Comparison of ENCODE assay signal across 8 mouse cellular contexts in genomic region chr17:28223561-28224391, GRCm38 (mm10). TPM values are rescaled to one million over a fixed set of nuclear protein-coding genes. Genes with fewer than 3 reads are reported as not detected.
DNase-seq lines count a peak whose midpoint lies in the region; ATAC-seq and TF ChIP-seq lines count a peak whose summit lies in the region.

No protein-coding gene starts in this region.

- peak; percentile 77 for ATAC-seq in embryonic facial prominence, embryonic 11.5 days (replicated peaks; ENCODE audit: insufficient number of reproducible peaks, low FRiP score, low TSS enrichment, low read depth)
- ATAC-seq in granulocyte monocyte progenitor cell, adult 5-6 weeks (replicated peaks; ENCODE audit: poor library complexity, severe bottlenecking), result peak; percentile 82
- peak; percentile 82 for ATAC-seq in limb, embryonic 11.5 days (ENCODE audit: insufficient number of reproducible peaks, low FRiP score, low TSS enrichment, low read depth)
- peak; percentile 86 for ATAC-seq in midbrain, embryonic 13.5 days

- no peaks in the 10 kb centered on the region for H3K36me3 ChIP-seq in embryonic facial prominence, embryonic 11.5 days (replicated peaks; ENCODE audit: control insufficient read depth, insufficient read depth, low read depth, low read length)
- no peaks in the 10 kb centered on the region; the same call in 1 of the 2 replicates for H3K36me3 ChIP-seq in limb, embryonic 11.5 days (ENCODE audit: control insufficient read depth, insufficient read depth, low read length)
- no peaks in the 10 kb centered on the region for H3K36me3 ChIP-seq in midbrain, embryonic 13.5 days
- no peaks in the 10 kb centered on the region for H3K36me3 ChIP-seq in small intestine, adult 2 months (ENCODE audit: control insufficient read depth, insufficient read depth, low read length)

- DNase-seq in layer of hippocampus, adult 11-12 months (ENCODE audit: low spot score), result peak; percentile 85
- DNase-seq in layer of hippocampus, adult 9-10 months (ENCODE audit: low spot score), result no peak
- peak; percentile 89 for DNase-seq in embryonic facial prominence, embryonic 11.5 days (ENCODE audit: low spot score)
- DNase-seq in kidney, adult 11 months, result peak; percentile 96
- DNase-seq in limb, embryonic 11.5 days (ENCODE audit: low spot score), result peak; percentile 94

- H3K4me2 ChIP-seq in embryonic facial prominence, embryonic 11.5 days (ENCODE audit: low read depth, low read length), result peak overlapping the region; percentile 61
- H3K4me2 ChIP-seq in limb, embryonic 11.5 days (ENCODE audit: low read depth, severe bottlenecking), result peak overlapping the region; percentile 93
- peak overlapping the region; percentile 95 for H3K4me2 ChIP-seq in midbrain, embryonic 13.5 days (replicated peaks)

- WGBS in embryonic facial prominence, embryonic 11.5 days, result 2% methylated on average over 46 of the region's 46 CpGs
- 2% methylated on average over 46 of the region's 46 CpGs for WGBS in limb, embryonic 11.5 days
- under 1% methylated on average over 46 of the region's 46 CpGs for WGBS in midbrain, embryonic 13.5 days
- WGBS in small intestine, adult 2 months, result 1% methylated on average over 46 of the region's 46 CpGs

- peak overlapping the region; percentile 64 for H3K9ac ChIP-seq in embryonic facial prominence, embryonic 11.5 days (replicated peaks; ENCODE audit: low read length)
- peak overlapping the region; percentile 88 for H3K9ac ChIP-seq in limb, embryonic 11.5 days (ENCODE audit: low read length)
- H3K9ac ChIP-seq in midbrain, embryonic 13.5 days (replicated peaks), result peak overlapping the region; percentile 86

- no peak overlapping the region for H3K27ac ChIP-seq in embryonic facial prominence, embryonic 11.5 days (replicated peaks; ENCODE audit: low read depth, low read length)
- H3K27ac ChIP-seq in limb, embryonic 11.5 days (replicated peaks; ENCODE audit: low read depth, low read length), result peak overlapping the region; percentile 87
- H3K27ac ChIP-seq in midbrain, embryonic 13.5 days, result peak overlapping the region; percentile 88
- H3K27ac ChIP-seq in small intestine, adult 2 months (ENCODE audit: insufficient read depth, low read depth, low read length), result peak overlapping the region; percentile 57

- H3K9me3 ChIP-seq in embryonic facial prominence, embryonic 11.5 days (replicated peaks; ENCODE audit: control insufficient read depth, low read length), result no peaks in the 10 kb centered on the region
- H3K9me3 ChIP-seq in limb, embryonic 11.5 days (ENCODE audit: control insufficient read depth, low read length), result no peaks in the 10 kb centered on the region
- no peaks in the 10 kb centered on the region for H3K9me3 ChIP-seq in midbrain, embryonic 13.5 days

- TF ChIP-seq CTCF in small intestine, adult 2 months (IDR thresholded peaks at IDR 0.05; ENCODE audit: extremely low read depth, insufficient read length, insufficient replicate concordance, low read depth, low read length), result no peak

- peak; percentile 43; the same call in 1 of the 2 replicates for TF ChIP-seq POLR2A in small intestine, adult 2 months (IDR thresholded peaks at IDR 0.05; ENCODE audit: low read depth, low read length)

- H3K4me3 ChIP-seq in embryonic facial prominence, embryonic 11.5 days (ENCODE audit: low read depth, low read length), result peak overlapping the region; percentile 32
- peak overlapping the region; percentile 47 for H3K4me3 ChIP-seq in limb, embryonic 11.5 days (ENCODE audit: low read depth, low read length)
- H3K4me3 ChIP-seq in midbrain, embryonic 13.5 days (replicated peaks), result peak overlapping the region; percentile 54
- peak overlapping the region; percentile 78 for H3K4me3 ChIP-seq in small intestine, adult 2 months (ENCODE audit: low read depth, low read length)

- no peaks in the 10 kb centered on the region; the same call in 1 of the 2 replicates for H3K4me1 ChIP-seq in embryonic facial prominence, embryonic 11.5 days (ENCODE audit: control insufficient read depth, insufficient read depth, low read length)
- peaks cover 15% of the 10 kb centered on the region; the same call in 1 of the 2 replicates for H3K4me1 ChIP-seq in limb, embryonic 11.5 days (ENCODE audit: control insufficient read depth, insufficient read depth, low read length)
- peaks cover 19% of the 10 kb centered on the region for H3K4me1 ChIP-seq in midbrain, embryonic 13.5 days (replicated peaks)
- H3K4me1 ChIP-seq in small intestine, adult 2 months (ENCODE audit: control insufficient read depth, insufficient read depth, insufficient read length, low read length), result peaks cover 35% of the 10 kb centered on the region

- no peaks in the 10 kb centered on the region for H3K27me3 ChIP-seq in embryonic facial prominence, embryonic 11.5 days (ENCODE audit: control insufficient read depth, insufficient read depth, low read length)
- no peaks in the 10 kb centered on the region for H3K27me3 ChIP-seq in limb, embryonic 11.5 days (ENCODE audit: control insufficient read depth, insufficient read depth, low read length)
- H3K27me3 ChIP-seq in midbrain, embryonic 13.5 days, result 0 out of 2 replicates have a peak, but pooled peaks cover 6% of the 10 kb centered on the region
- no peaks in the 10 kb centered on the region for H3K27me3 ChIP-seq in small intestine, adult 2 months (ENCODE audit: control insufficient read depth, insufficient read depth, low read length)

RNA-seq across cellular contexts. Expression of gene Ppard, which starts 8.7 kb away (rescaled TPM):
- polyA plus RNA-seq in embryonic facial prominence, embryonic 11.5 days (2014; fragmentation: Nextera tagmentation; extraction: Ambion mirVana), result 1.9 and 2.0 TPM in 2 replicates
- 8.4 and 8.8 TPM in 2 replicates for total RNA-seq in granulocyte monocyte progenitor cell, adult 5-6 weeks (2014; fragmentation: Nextera tagmentation)
- total RNA-seq in granulocyte monocyte progenitor cell, adult 5-6 weeks (2017), result 0.34 and 5.6 TPM in 2 replicates
- 2.3 and 2.7 TPM in 2 replicates for polyA plus RNA-seq in limb, embryonic 11.5 days (2014; fragmentation: Nextera tagmentation; extraction: Ambion mirVana)
- 0.84 and 1.4 TPM in 2 replicates for polyA plus RNA-seq in midbrain, embryonic 13.5 days (2015; fragmentation: Nextera tagmentation; extraction: Ambion mirVana)
- 118 and 203 TPM in 2 replicates for polyA plus RNA-seq in small intestine, adult 2 months (2012; rRNA removed)

RNA-seq across cellular contexts. Expression of gene Def6, which starts 16.2 kb away (rescaled TPM):
- 2.6 and 3.0 TPM in 2 replicates for polyA plus RNA-seq in embryonic facial prominence, embryonic 11.5 days (2014; fragmentation: Nextera tagmentation; extraction: Ambion mirVana)
- 57.9 and 67.3 TPM in 2 replicates for total RNA-seq in granulocyte monocyte progenitor cell, adult 5-6 weeks (2014; fragmentation: Nextera tagmentation)
- total RNA-seq in granulocyte monocyte progenitor cell, adult 5-6 weeks (2017), result 108 and 142 TPM in 2 replicates
- 4.5 and 5.6 TPM in 2 replicates for polyA plus RNA-seq in limb, embryonic 11.5 days (2014; fragmentation: Nextera tagmentation; extraction: Ambion mirVana)
- polyA plus RNA-seq in midbrain, embryonic 13.5 days (2015; fragmentation: Nextera tagmentation; extraction: Ambion mirVana), result 4.5 and 5.6 TPM in 2 replicates
- 4.0 and 7.0 TPM in 2 replicates for polyA plus RNA-seq in small intestine, adult 2 months (2012; rRNA removed)

RNA-seq across cellular contexts. Expression of gene Zfp523, which starts 46.8 kb away (rescaled TPM):
- 26.8 and 28.3 TPM in 2 replicates for polyA plus RNA-seq in embryonic facial prominence, embryonic 11.5 days (2014; fragmentation: Nextera tagmentation; extraction: Ambion mirVana)
- total RNA-seq in granulocyte monocyte progenitor cell, adult 5-6 weeks (2014; fragmentation: Nextera tagmentation), result 14.5 and 20.9 TPM in 2 replicates
- total RNA-seq in granulocyte monocyte progenitor cell, adult 5-6 weeks (2017), result 19.5 and 29.1 TPM in 2 replicates
- polyA plus RNA-seq in limb, embryonic 11.5 days (2014; fragmentation: Nextera tagmentation; extraction: Ambion mirVana), result 34.0 and 35.4 TPM in 2 replicates
- 44.2 and 45.6 TPM in 2 replicates for polyA plus RNA-seq in midbrain, embryonic 13.5 days (2015; fragmentation: Nextera tagmentation; extraction: Ambion mirVana)
- polyA plus RNA-seq in small intestine, adult 2 months (2012; rRNA removed), result 27.4 and 39.8 TPM in 2 replicates

Comparison
In these comparisons a context has a peak if more than half of its experiments do, and no peak if none do; other contexts are left out.
1. RNA of gene Ppard, which starts 8.7 kb away (polyA plus RNA-seq): 118 to 203 TPM in small intestine, adult 2 months; 2.3 to 2.7 TPM in limb, embryonic 11.5 days, 1.9 to 2.0 TPM in embryonic facial prominence, embryonic 11.5 days and 0.84 to 1.4 TPM in midbrain, embryonic 13.5 days; every median in the first group is over 10 times any median in the second.
2. Peak in every context shown above with its lines, with median percentiles within 50 percentile points of each other: ATAC-seq, H3K4me2 ChIP-seq, H3K4me3 ChIP-seq and H3K9ac ChIP-seq.